Mouse (Mus musculus) kidney, adult 8-10 months (tissue): Measurements from ENCODE around the gene Esrrg.
A peak's percentile ranks its signal among the peaks of the same experiment; 100 is the strongest.

ENCODE experiments used
- DNase-seq, 2 experiments: peaks; one replicate each; pipeline ENCODE4 v3.0.0; 2022

The Esrrg gene

GRCm38 (mm10) chr1:188101832-188102231 lies 493.2 kb downstream of the Esrrg start:
- DNase-seq: no peak

- no peak for DNase-seq
Observed at GRCm38 (mm10) chr1:188103179-188103578, 494.6 kb downstream of the Esrrg start.

GRCm38 (mm10) chr1:188105516-188105915 lies 496.9 kb downstream of the Esrrg start:
- no peak for DNase-seq

- no peak for DNase-seq
Observed at GRCm38 (mm10) chr1:188107946-188108345, 499.4 kb downstream of the Esrrg start.

GRCm38 (mm10) chr1:188111552-188111951 lies 503.0 kb downstream of the Esrrg start:
- DNase-seq: no peak

GRCm38 (mm10) chr1:188113240-188113639 lies 504.6 kb downstream of the Esrrg start:
- DNase-seq: no peak

- DNase-seq: peak; percentile 21 to 24
Observed at GRCm38 (mm10) chr1:188118125-188118524, 509.5 kb downstream of the Esrrg start.

- peak in 1 of 2 experiments; percentile 5 for DNase-seq
Observed at GRCm38 (mm10) chr1:188119806-188120205, 511.2 kb downstream of the Esrrg start.

GRCm38 (mm10) chr1:188125521-188126021 lies 517.0 kb downstream of the Esrrg start:
- no peak for DNase-seq

- DNase-seq: no peak
Observed at GRCm38 (mm10) chr1:188136126-188136525, 527.5 kb downstream of the Esrrg start.

- no peak for DNase-seq
Observed at GRCm38 (mm10) chr1:188139473-188139872, 530.9 kb downstream of the Esrrg start.

GRCm38 (mm10) chr1:188140221-188140620 lies 531.6 kb downstream of the Esrrg start:
- peak; percentile 66 to 71 for DNase-seq

- DNase-seq: no peak
Observed at GRCm38 (mm10) chr1:188147381-188148156, 539.0 kb downstream of the Esrrg start.

- no peak for DNase-seq
Observed at GRCm38 (mm10) chr1:188151066-188151465, 542.5 kb downstream of the Esrrg start.

- DNase-seq: no peak
Observed at GRCm38 (mm10) chr1:188152011-188152410, 543.4 kb downstream of the Esrrg start.

GRCm38 (mm10) chr1:188153665-188154064 lies 545.1 kb downstream of the Esrrg start:
- DNase-seq: no peak

- DNase-seq: no peak
Observed at GRCm38 (mm10) chr1:188154466-188155110, 546.0 kb downstream of the Esrrg start.

GRCm38 (mm10) chr1:188155135-188155779 lies 546.7 kb downstream of the Esrrg start:
- no peak for DNase-seq

GRCm38 (mm10) chr1:188156520-188156919 lies 547.9 kb downstream of the Esrrg start:
- no peak for DNase-seq

GRCm38 (mm10) chr1:188157237-188157955 lies 548.8 kb downstream of the Esrrg start:
- peak in 1 of 2 experiments; percentile 4 for DNase-seq

- no peak for DNase-seq
Observed at GRCm38 (mm10) chr1:188158675-188159074, 550.1 kb downstream of the Esrrg start.

- DNase-seq: no peak
Observed at GRCm38 (mm10) chr1:188159108-188159507, 550.5 kb downstream of the Esrrg start.

- no peak for DNase-seq
Observed at GRCm38 (mm10) chr1:188163058-188163457, 554.5 kb downstream of the Esrrg start.
